Mouse (Mus musculus) liver, embryonic 14.5 days (tissue): ENCODE results near the gene Sptbn1. TPM values are rescaled to one million over a fixed set of nuclear protein-coding genes. Genes with fewer than 3 reads are reported as not detected.

Experiments
- ATAC-seq: fragments of 200-750 bp; cut with Nextera tagmentation; 2 replicates; pipeline ENCODE4 v1.8.0; 2017; ENCODE audit warnings: moderate number of reproducible peaks, mild to moderate bottlenecking, moderate library complexity; ENCODE audit not compliant: insufficient read depth
- DNase-seq, 3 experiments: peaks; one replicate each; pipeline ENCODE4 v3.0.0-alpha.2; 2012 to 2013; ENCODE audit warnings: low read depth in 3 of 3, low spot score in 3 of 3
- H3K27ac ChIP-seq: fragments of 300-500 bp; sonication (generic); 2 replicates; pipeline ENCODE4 v1.5.1; 2014; ENCODE audit warnings: moderate library complexity, mild to moderate bottlenecking, control low read depth, inconsistent platforms
- H3K27me3 ChIP-seq: fragments of 300-500 bp; sonication (generic); 2 replicates; pipeline ENCODE4 v1.6.1; 2014; ENCODE audit warnings: mild to moderate bottlenecking, low read length, moderate library complexity; ENCODE audit not compliant: control insufficient read depth, insufficient read depth
- H3K36me3 ChIP-seq: fragments of 300-500 bp; sonication (generic); replicated peaks from 2 replicates; pipeline ENCODE4 v1.6.1; 2014; ENCODE audit warnings: low read depth; ENCODE audit not compliant: control insufficient read depth, insufficient read depth
- H3K4me1 ChIP-seq, 2 experiments: fragments of 200-500 bp in 1 of 2; fragments of 300-500 bp in 1 of 2; sonication (generic) in 1 of 2; replicated peaks; 2 replicates each; pipeline ENCODE4 v1.6.1; 2012 to 2014; ENCODE audit warnings: antibody characterized with exemption in 1 of 2, inconsistent platforms in 1 of 2, low read length in 1 of 2; ENCODE audit not compliant: control insufficient read depth in 2 of 2, insufficient read depth in 2 of 2
- H3K4me2 ChIP-seq: fragments of 300-500 bp; sonication (generic); 2 replicates; pipeline ENCODE4 v1.6.1; 2014; ENCODE audit warnings: low read depth, mild to moderate bottlenecking, control low read depth, moderate library complexity
- H3K4me3 ChIP-seq, 2 experiments: fragments of 200-500 bp in 1 of 2; fragments of 300-500 bp in 1 of 2; sonication (generic) in 1 of 2; 2 replicates each; pipeline ENCODE4 v1.5.1; 2012 to 2014; ENCODE audit warnings: low read depth in 2 of 2, low read length in 2 of 2, mild to moderate bottlenecking in 2 of 2, control low read depth in 1 of 2, inconsistent platforms in 1 of 2, moderate library complexity in 1 of 2; ENCODE audit not compliant: insufficient read depth in 1 of 2
- H3K9ac ChIP-seq: fragments of 300-500 bp; sonication (generic); replicated peaks from 2 replicates; pipeline ENCODE4 v1.6.1; 2014; ENCODE audit warnings: mild to moderate bottlenecking, control low read depth, moderate library complexity
- H3K9me3 ChIP-seq: fragments of 300-500 bp; sonication (generic); 2 replicates; pipeline ENCODE4 v1.6.1; 2016; ENCODE audit warnings: low read length, mixed read lengths; ENCODE audit not compliant: control insufficient read depth
- CTCF ChIP-seq: IDR thresholded peaks from 2 replicates; pipeline ENCODE4 v1.5.1; 2016; ENCODE audit warnings: antibody characterized with exemption, low read depth, control low read depth
- EP300 ChIP-seq: IDR thresholded peaks from 2 replicates; pipeline ENCODE4 v1.6.1; 2016; ENCODE audit warnings: antibody characterized with exemption, low read depth
- WGBS: fragments of 180-500 bp; shearing (Covaris S2); extraction: QIAGEN DNeasy Blood & Tissue Kit; methylation state at CpG from one replicate; pipeline ENCODE4 v1.1.7; 2014; ENCODE audit not compliant: insufficient replicate concordance; 5-methylcytosine and 5-hydroxymethylcytosine counted together
- polyA plus RNA-seq, 2 experiments: library from polyadenylated mRNA; depleted of rRNA in 1 of 2; stranded (reverse) in 1 of 2; unstranded in 1 of 2; fragments of >200 nt; fragmentation: Nextera tagmentation in 1 of 2; extraction: Ambion mirVana in 1 of 2; gene quantifications; 2 replicates each; pipeline versions ENCODE4 v1.2.1 to v1.2.3; 2012 to 2014

The Sptbn1 gene
- polyA plus RNA-seq, 2 experiments: 9.6 to 14.4 TPM

DNA sequence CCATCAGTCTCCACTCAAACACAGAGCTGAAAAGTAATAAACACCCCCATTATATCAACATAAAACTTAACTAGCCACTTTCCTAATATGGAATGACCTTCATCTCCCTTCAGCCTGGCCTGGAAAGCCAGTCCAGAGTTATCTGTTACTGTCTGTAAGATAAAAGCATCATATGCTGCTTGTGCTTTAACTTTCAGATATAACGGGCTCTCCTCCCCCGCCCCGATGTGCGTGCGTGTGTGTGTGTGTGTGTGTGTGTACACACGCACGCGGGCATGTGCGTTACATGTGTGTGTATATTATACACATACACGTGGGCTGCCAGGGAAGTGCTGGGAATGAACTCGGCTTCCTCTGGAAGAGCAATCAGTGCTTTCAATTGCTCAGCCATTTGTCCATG, 21.8 kb downstream of the Sptbn1 start:
- ATAC-seq (no peak), DNase-seq (no peak)
- no peaks in the 10 kb centered on the region for H3K36me3 ChIP-seq
- H3K27ac ChIP-seq: no peak overlapping the region
- no peaks in the 10 kb centered on the region for H3K27me3 ChIP-seq
- 64% methylated on average over 11 of the region's 11 CpGs for WGBS
- H3K4me1 ChIP-seq: no peaks in the 10 kb centered on the region
- no peak overlapping the region for H3K4me3 ChIP-seq
- no peak overlapping the region for H3K4me2 ChIP-seq
- H3K9me3 ChIP-seq: no peaks in the 10 kb centered on the region
- no peak for TF ChIP-seq CTCF
- TF ChIP-seq EP300: no peak
- no peak overlapping the region for H3K9ac ChIP-seq

DNA sequence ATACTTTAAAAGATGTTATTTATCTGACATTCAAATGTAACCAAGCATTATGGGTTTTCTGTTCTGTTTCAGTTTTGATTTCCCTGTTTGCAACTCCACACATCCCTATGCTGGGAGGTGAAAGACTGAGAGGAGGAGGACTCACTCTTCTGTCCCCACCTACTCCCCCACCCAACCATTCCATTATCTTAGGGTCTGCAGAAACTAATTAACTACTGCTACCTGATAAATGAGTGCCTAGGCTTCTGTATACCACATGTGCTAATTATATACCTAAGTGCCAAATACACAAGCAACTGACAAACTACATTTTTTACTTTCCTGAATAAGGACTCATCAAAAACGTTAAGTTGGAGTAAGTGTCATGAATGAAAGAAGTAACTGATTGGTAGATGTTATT, 23.8 kb downstream of the Sptbn1 start:
- Histone ChIP-seq H3K4me1 (no peaks in the 10 kb centered on the region), H3K27me3 (no peaks in the 10 kb centered on the region), H3K27ac (no peak overlapping the region), H3K9ac (no peak overlapping the region), H3K4me3 (no peak overlapping the region), H3K9me3 (no peaks in the 10 kb centered on the region), H3K4me2 (no peak overlapping the region), H3K36me3 (no peaks in the 10 kb centered on the region)
- ATAC-seq: no peak
- WGBS: 35% methylated on average over 1 of the region's 1 CpGs
- no peak for DNase-seq
- TF ChIP-seq EP300: no peak
- TF ChIP-seq CTCF: no peak

DNA sequence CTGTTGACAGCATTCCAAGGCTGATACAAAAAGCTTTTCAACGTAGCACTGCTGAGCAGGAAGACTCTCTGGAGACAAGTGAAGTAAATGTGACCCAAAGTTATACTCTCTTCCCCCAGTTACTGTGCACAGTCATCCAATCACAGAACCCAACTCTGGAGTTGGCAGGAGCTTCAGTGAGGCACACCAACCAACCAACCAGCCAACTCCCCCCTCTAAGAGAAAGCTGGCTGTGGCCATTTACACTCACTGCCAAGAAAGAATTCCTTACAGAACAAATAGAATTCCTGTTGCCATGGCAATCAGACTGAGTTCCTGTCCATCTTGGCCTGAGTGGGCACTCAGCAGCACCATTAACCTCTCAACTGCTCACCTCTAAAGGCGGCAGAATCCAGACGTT, 24.4 kb downstream of the Sptbn1 start:
- Histone ChIP-seq H3K4me1 (no peaks in the 10 kb centered on the region), H3K9ac (no peak overlapping the region), H3K4me3 (no peak overlapping the region), H3K27me3 (no peaks in the 10 kb centered on the region), H3K36me3 (no peaks in the 10 kb centered on the region), H3K27ac (no peak overlapping the region), H3K4me2 (no peak overlapping the region), H3K9me3 (no peaks in the 10 kb centered on the region)
- TF ChIP-seq CTCF (no peak), EP300 (no peak)
- 60% methylated on average over 3 of the region's 3 CpGs for WGBS
- DNase-seq: no peak
- no peak for ATAC-seq

DNA sequence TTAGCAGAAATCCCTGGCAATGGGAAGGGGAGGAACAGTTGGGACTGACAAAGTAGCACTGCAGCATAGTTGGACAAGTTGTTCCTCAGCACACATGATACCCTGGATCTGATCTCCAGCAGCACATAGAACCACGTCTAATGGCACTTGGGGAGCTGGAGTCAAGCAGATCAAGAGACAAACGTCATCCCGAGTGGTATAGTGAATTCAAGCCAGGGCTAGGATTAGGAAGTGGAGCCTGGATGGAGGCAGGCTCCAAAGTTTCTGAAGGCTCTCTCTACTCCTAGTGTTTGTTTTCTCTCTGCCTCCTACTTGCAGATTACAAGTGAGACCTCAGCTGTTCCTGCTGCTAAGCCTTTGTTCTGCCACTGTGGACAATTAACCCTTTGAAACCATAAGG, 27.1 kb downstream of the Sptbn1 start:
- ATAC-seq (no peak), DNase-seq (no peak)
- 32% methylated on average over 3 of the region's 3 CpGs for WGBS
- H3K27ac ChIP-seq: no peak overlapping the region
- H3K27me3 ChIP-seq: no peaks in the 10 kb centered on the region
- H3K4me2 ChIP-seq: no peak overlapping the region
- TF ChIP-seq CTCF: no peak
- no peak for TF ChIP-seq EP300
- no peak overlapping the region for H3K9ac ChIP-seq
- no peaks in the 10 kb centered on the region for H3K9me3 ChIP-seq
- H3K36me3 ChIP-seq: no peaks in the 10 kb centered on the region
- no peak overlapping the region for H3K4me3 ChIP-seq
- H3K4me1 ChIP-seq: no peaks in the 10 kb centered on the region

DNA sequence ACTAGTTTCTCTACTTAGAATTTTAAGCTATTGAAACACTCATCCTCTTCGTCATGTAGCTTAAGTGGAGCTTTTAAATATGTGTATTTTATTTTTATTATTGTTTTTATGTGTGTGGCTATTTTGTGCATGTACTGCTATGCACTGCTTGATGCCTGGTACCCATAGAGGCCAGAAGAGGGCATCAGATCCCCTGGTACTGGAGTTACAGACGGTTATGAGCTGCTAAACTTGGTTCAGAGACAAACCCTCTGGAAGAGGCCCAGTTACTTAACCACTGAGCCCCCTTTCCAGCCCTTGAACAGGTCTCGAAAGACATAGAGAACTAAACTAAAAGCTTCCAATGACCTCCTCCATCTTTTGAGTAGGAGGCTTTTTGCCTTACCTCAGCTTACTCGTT, 30.0 kb downstream of the Sptbn1 start:
- ATAC-seq: no peak

DNA sequence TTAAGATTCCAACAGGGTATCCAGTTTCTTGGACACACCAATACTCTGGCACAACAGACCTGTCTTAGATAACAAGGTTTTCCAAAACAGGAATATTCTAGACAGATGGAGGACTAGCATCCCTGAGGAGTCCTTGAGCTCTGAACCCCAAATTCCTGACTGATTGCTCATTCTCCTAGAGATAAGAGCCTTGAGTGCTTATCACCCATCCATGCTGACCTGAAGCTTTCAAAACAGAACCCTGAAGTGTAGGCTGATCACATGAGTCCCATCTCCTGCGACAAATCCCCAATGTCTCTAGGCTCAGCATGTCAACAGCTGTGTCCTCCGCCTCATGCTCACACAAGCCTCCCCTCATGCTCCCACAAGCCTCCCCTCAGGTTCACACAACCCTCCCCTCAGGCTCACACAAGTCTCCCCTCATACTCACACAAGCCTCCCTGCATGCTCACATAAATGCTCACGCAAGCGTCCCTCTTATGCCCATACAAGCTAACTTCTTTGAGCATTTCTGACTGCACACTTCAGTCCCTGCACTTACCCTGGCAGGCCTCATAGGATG, 31.2 kb downstream of the Sptbn1 start:
- DNase-seq (no peak), ATAC-seq (no peak)
- TF ChIP-seq EP300 (no peak), CTCF (no peak)
- Histone ChIP-seq H3K9me3 (no peaks in the 10 kb centered on the region), H3K4me1 (no peaks in the 10 kb centered on the region), H3K9ac (no peak overlapping the region), H3K4me3 (no peak overlapping the region), H3K4me2 (no peak overlapping the region), H3K27me3 (no peaks in the 10 kb centered on the region), H3K36me3 (no peaks in the 10 kb centered on the region), H3K27ac (no peak overlapping the region)
- 67% methylated on average over 4 of the region's 4 CpGs for WGBS

More for the DNA sequence above, 30.0 kb downstream of the Sptbn1 start:
- Histone ChIP-seq H3K9me3 (no peaks in the 10 kb centered on the region), H3K4me1 (no peaks in the 10 kb centered on the region), H3K4me3 (no peak overlapping the region), H3K4me2 (no peak overlapping the region), H3K36me3 (no peaks in the 10 kb centered on the region), H3K9ac (no peak overlapping the region), H3K27ac (no peak overlapping the region), H3K27me3 (no peaks in the 10 kb centered on the region)
- no peak for DNase-seq
- TF ChIP-seq EP300 (no peak), CTCF (peak; percentile 48)
- 35% methylated on average over 4 of the region's 4 CpGs for WGBS
